In genomic region chr1:37676967-37677512, GRCm38 (mm10) we compare ENCODE assay signal across 16 mouse cellular contexts.
"Had no signal": no experiment of that assay in that cellular context is flagged by ENCODE, and none has a peak within 500 bp of the region (broad histone marks: within the 10 kb centered on the region; RNA-seq: fewer than 3 reads in every experiment).

No protein-coding gene starts in this region.

- DNase-seq: kidney, adult 2 months; kidney, postnatal 25 days; liver, embryonic 13.5 days; lung, adult 2 months; lung, postnatal 14 days; lung, postnatal 4 days; right cerebral cortex, adult 18-20 months; right cerebral cortex, postnatal 14 days; right cerebral cortex, postnatal 4 days; thymus, adult 18-20 months; thymus, postnatal 4 days had no signal

- H3K27ac ChIP-seq: kidney, postnatal 0 days; liver, embryonic 13.5 days; midbrain, embryonic 12.5 days; midbrain, embryonic 15.5 days; neural tube, embryonic 12.5 days; neural tube, embryonic 15.5 days had no signal

- ATAC-seq: midbrain, embryonic 15.5 days had no signal

- H3K4me3 ChIP-seq: liver, embryonic 13.5 days; midbrain, embryonic 12.5 days; midbrain, embryonic 15.5 days; neural tube, embryonic 12.5 days; neural tube, embryonic 15.5 days had no signal

- H3K4me1 ChIP-seq: liver, embryonic 13.5 days; midbrain, embryonic 12.5 days; midbrain, embryonic 15.5 days; neural tube, embryonic 12.5 days; neural tube, embryonic 15.5 days had no signal
